Mouse (Mus musculus) hindbrain, embryonic 12.5 days (tissue): ENCODE measurements around the gene Olfr1275. TPM values are rescaled to one million over a fixed set of nuclear protein-coding genes. Genes with fewer than 3 reads are reported as not detected.

Experiments used
- ATAC-seq: fragments of 200-750 bp; cut with Nextera tagmentation; 2 replicates; pipeline ENCODE4 v1.8.0; 2017; ENCODE audit warnings: moderate TSS enrichment; ENCODE audit not compliant: low FRiP score
- H3K27ac ChIP-seq: fragments of 300-500 bp; sonication (generic); 2 replicates; pipeline ENCODE4 v1.5.1; 2016; ENCODE audit warnings: mild to moderate bottlenecking
- H3K27me3 ChIP-seq: fragments of 300-500 bp; sonication (generic); 2 replicates; pipeline ENCODE4 v1.6.1; 2016; ENCODE audit warnings: mild to moderate bottlenecking
- H3K36me3 ChIP-seq: fragments of 300-500 bp; sonication (generic); 2 replicates; pipeline ENCODE4 v1.6.1; 2016; ENCODE audit warnings: mild to moderate bottlenecking
- H3K4me1 ChIP-seq: fragments of 300-500 bp; sonication (generic); 2 replicates; pipeline ENCODE4 v1.6.1; 2016
- H3K4me2 ChIP-seq: fragments of 300-500 bp; sonication (generic); replicated peaks from 2 replicates; pipeline ENCODE4 v1.6.1; 2016; ENCODE audit warnings: mild to moderate bottlenecking
- H3K4me3 ChIP-seq: fragments of 300-500 bp; sonication (generic); 2 replicates; pipeline ENCODE4 v1.5.1; 2016; ENCODE audit warnings: mild to moderate bottlenecking
- H3K9ac ChIP-seq: fragments of 300-500 bp; sonication (generic); 2 replicates; pipeline ENCODE4 v1.6.1; 2016; ENCODE audit warnings: mild to moderate bottlenecking, moderate library complexity
- H3K9me3 ChIP-seq: fragments of 300-500 bp; sonication (generic); replicated peaks from 2 replicates; pipeline ENCODE4 v1.6.1; 2016; ENCODE audit warnings: mild to moderate bottlenecking
- WGBS: fragments of 180-500 bp; shearing (Covaris S2); methylation state at CpG from one replicate; pipeline ENCODE4 v1.1.7; 2016; 5-methylcytosine and 5-hydroxymethylcytosine counted together
- polyA plus RNA-seq: library from polyadenylated mRNA; unstranded; fragments of >200 nt; fragmentation: Nextera tagmentation; extraction: Ambion mirVana; gene quantifications from 2 replicates; pipeline ENCODE4 v1.2.1, GENCODE M21; 2016

Olfr1275 gene
- not detected in 2 replicates for polyA plus RNA-seq

- 90% methylated on average over 1 of the region's 1 CpGs for WGBS
- Histone ChIP-seq H3K4me1 (no peaks in the 10 kb centered on the region), H3K4me2 (no peak within 1 kb of the TSS), H3K27me3 (no peaks in the 10 kb centered on the region), H3K9me3 (no peaks in the 10 kb centered on the region), H3K4me3 (no peak within 1 kb of the TSS), H3K9ac (no peak within 1 kb of the TSS), H3K36me3 (no peaks in the 10 kb centered on the region), H3K27ac (no peak within 1 kb of the TSS)
- ATAC-seq = no peak
Observed at GRCm38 (mm10) chr2:111235186-111235585, at the start of gene Olfr1275. Gene Olfr1275, minus strand, starts transcription at chr2:111235286.

- no peaks in the 10 kb centered on the region for H3K27me3 ChIP-seq
- 89% methylated on average over 2 of the region's 2 CpGs for WGBS
- ATAC-seq = no peak
- H3K36me3 ChIP-seq = no peaks in the 10 kb centered on the region
- H3K4me3 ChIP-seq = no peak within 1 kb of the TSS
- H3K27ac ChIP-seq = no peak within 1 kb of the TSS
- no peak within 1 kb of the TSS for H3K9ac ChIP-seq
- H3K9me3 ChIP-seq = no peaks in the 10 kb centered on the region
- H3K4me2 ChIP-seq = no peak within 1 kb of the TSS
- H3K4me1 ChIP-seq = no peaks in the 10 kb centered on the region
Observed at GRCm38 (mm10) chr2:111274006-111274405, 38.9 kb upstream of the Olfr1275 start, which contains the start of gene Olfr1277. Gene Olfr1277, minus strand, starts transcription at chr2:111274106.

GRCm38 (mm10) chr2:111254216-111254615 lies 19.1 kb upstream of the Olfr1275 start, which contains the start of gene Olfr1276:
Gene Olfr1276, plus strand, starts transcription at chr2:111254516.
- no peak within 1 kb of the TSS for H3K9ac ChIP-seq
- H3K4me3 ChIP-seq = no peak within 1 kb of the TSS
- no peaks in the 10 kb centered on the region for H3K27me3 ChIP-seq
- no peaks in the 10 kb centered on the region for H3K9me3 ChIP-seq
- no peak within 1 kb of the TSS for H3K4me2 ChIP-seq
- no peaks in the 10 kb centered on the region for H3K36me3 ChIP-seq
- no peak for ATAC-seq
- H3K27ac ChIP-seq = no peak within 1 kb of the TSS
- H3K4me1 ChIP-seq = no peaks in the 10 kb centered on the region

- no peak within 1 kb of the TSS for H3K4me3 ChIP-seq
- H3K4me1 ChIP-seq = no peaks in the 10 kb centered on the region
- H3K4me2 ChIP-seq = no peak within 1 kb of the TSS
- WGBS = 88% methylated on average over 6 of the region's 6 CpGs
- H3K27me3 ChIP-seq = no peaks in the 10 kb centered on the region
- H3K9ac ChIP-seq = no peak within 1 kb of the TSS
- ATAC-seq = no peak
- H3K27ac ChIP-seq = no peak within 1 kb of the TSS
- H3K9me3 ChIP-seq = no peaks in the 10 kb centered on the region
- no peaks in the 10 kb centered on the region for H3K36me3 ChIP-seq
Observed at GRCm38 (mm10) chr2:111229502-111229901, 5.6 kb downstream of the Olfr1275 start, which contains the start of gene 4930430A15Rik. Gene 4930430A15Rik, minus strand, starts transcription at chr2:111229602.

DNA sequence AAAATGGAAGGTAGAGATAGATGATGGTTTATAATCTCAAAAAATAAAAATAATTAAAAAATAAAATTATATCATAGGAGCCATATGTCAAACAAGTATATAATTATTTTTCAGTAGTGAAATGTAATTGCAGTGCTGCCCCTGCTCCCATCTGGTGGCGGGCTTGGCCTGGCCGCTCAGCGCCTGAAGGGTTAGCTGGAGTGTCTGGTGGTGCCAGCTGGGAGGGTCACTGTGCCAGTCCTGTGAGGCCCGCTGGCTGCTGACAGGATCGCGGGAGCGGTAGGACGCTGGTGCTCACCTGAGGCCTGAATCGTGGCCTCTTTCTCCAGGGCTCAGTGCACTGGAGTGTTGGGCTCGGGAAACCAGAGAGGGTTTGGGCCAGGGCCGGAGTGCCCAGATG lies 53.0 kb downstream of the Olfr1275 start:
- no peak overlapping the region for H3K9ac ChIP-seq
- ATAC-seq = no peak
- no peak overlapping the region for H3K4me2 ChIP-seq
- H3K4me1 ChIP-seq = no peaks in the 10 kb centered on the region
- no peaks in the 10 kb centered on the region for H3K27me3 ChIP-seq
- no peaks in the 10 kb centered on the region for H3K9me3 ChIP-seq
- 95% methylated on average over 11 of the region's 11 CpGs for WGBS
- H3K4me3 ChIP-seq = no peak overlapping the region
- H3K27ac ChIP-seq = no peak overlapping the region
- H3K36me3 ChIP-seq = no peaks in the 10 kb centered on the region

Other genes starting within 250 kb of the Olfr1275 start
- not detected in 2 replicates for gene Gm13941, start 129.3 kb downstream of the Olfr1275 start, polyA plus RNA-seq
- gene Gm15130, start 82.3 kb downstream of the Olfr1275 start, polyA plus RNA-seq = not detected in 2 replicates
- not detected in 2 replicates for gene 4930430A15Rik, start 5.7 kb downstream of the Olfr1275 start, polyA plus RNA-seq
- not detected in 2 replicates for gene Olfr1276, start 19.2 kb upstream of the Olfr1275 start, polyA plus RNA-seq
- not detected in 2 replicates for gene Olfr1277, start 38.8 kb upstream of the Olfr1275 start, polyA plus RNA-seq
- not detected in 2 replicates for gene Olfr1278, start 54.9 kb upstream of the Olfr1275 start, polyA plus RNA-seq
- gene Olfr1279, start 65.3 kb upstream of the Olfr1275 start, polyA plus RNA-seq = not detected in 2 replicates
- not detected in 2 replicates for gene Olfr1280, start 78.7 kb upstream of the Olfr1275 start, polyA plus RNA-seq
- not detected in 2 replicates for gene Olfr1281, start 91.2 kb upstream of the Olfr1275 start, polyA plus RNA-seq
- not detected in 2 replicates for gene Olfr1282, start 100.8 kb upstream of the Olfr1275 start, polyA plus RNA-seq
- not detected in 2 replicates for gene Olfr1283, start 131.5 kb upstream of the Olfr1275 start, polyA plus RNA-seq
- gene Olfr1284, start 140.2 kb upstream of the Olfr1275 start, polyA plus RNA-seq = not detected in 2 replicates
- gene Olfr1286, start 187.8 kb upstream of the Olfr1275 start, polyA plus RNA-seq = not detected in 2 replicates
- not detected in 2 replicates for gene Olfr1287, start 213.9 kb upstream of the Olfr1275 start, polyA plus RNA-seq
- gene Olfr1288, start 238.8 kb upstream of the Olfr1275 start, polyA plus RNA-seq = not detected in 2 replicates
- gene Olfr1289, start 245.5 kb upstream of the Olfr1275 start, polyA plus RNA-seq = not detected in 2 replicates